Mouse (Mus musculus) intestine, postnatal 0 days (tissue): ENCODE results near the gene Polh. TPM values are rescaled to one million over a fixed set of nuclear protein-coding genes. Genes with fewer than 3 reads are reported as not detected.

ENCODE experiments used
- ATAC-seq: fragments of 200-750 bp; cut with Nextera tagmentation; 2 replicates; pipeline ENCODE4 v1.8.0; 2017; ENCODE audit warnings: mild to moderate bottlenecking, moderate TSS enrichment, moderate library complexity
- H3K27ac ChIP-seq: fragments of 300-500 bp; sonication (generic); 2 replicates; pipeline ENCODE4 v1.5.1; 2014; ENCODE audit warnings: mild to moderate bottlenecking, low read depth, low read length, moderate library complexity
- H3K27me3 ChIP-seq: fragments of 300-500 bp; sonication (generic); replicated peaks from 2 replicates; pipeline ENCODE4 v1.6.1; 2014; ENCODE audit warnings: low read length, mixed read lengths; ENCODE audit not compliant: control insufficient read depth, insufficient read depth
- H3K36me3 ChIP-seq: fragments of 300-500 bp; sonication (generic); 2 replicates; pipeline ENCODE4 v1.6.1; 2014; ENCODE audit warnings: mild to moderate bottlenecking, moderate library complexity; ENCODE audit not compliant: control insufficient read depth, insufficient read depth
- H3K4me1 ChIP-seq: fragments of 300-500 bp; sonication (generic); replicated peaks from 2 replicates; pipeline ENCODE4 v1.6.1; 2014; ENCODE audit warnings: antibody characterized with exemption, low read length, mixed read lengths; ENCODE audit not compliant: control insufficient read depth, insufficient read depth
- H3K4me2 ChIP-seq: fragments of 300-500 bp; sonication (generic); replicated peaks from 2 replicates; pipeline ENCODE4 v1.6.1; 2014; ENCODE audit warnings: low read depth, mild to moderate bottlenecking, moderate library complexity
- H3K4me3 ChIP-seq: fragments of 300-500 bp; sonication (generic); 2 replicates; pipeline ENCODE4 v1.5.1; 2014; ENCODE audit warnings: low read depth, low read length
- H3K9ac ChIP-seq: fragments of 300-500 bp; sonication (generic); 2 replicates; pipeline ENCODE4 v1.6.1; 2014; ENCODE audit warnings: mild to moderate bottlenecking, low read depth, low read length
- H3K9me3 ChIP-seq: fragments of 300-500 bp; sonication (generic); 2 replicates; pipeline ENCODE4 v1.6.1; 2016; ENCODE audit warnings: mixed run types; ENCODE audit not compliant: control insufficient read depth
- CTCF ChIP-seq: sonication (generic); IDR thresholded peaks from 2 replicates; pipeline ENCODE4 v1.5.1; 2016; ENCODE audit warnings: low read depth, mild to moderate bottlenecking, control low read depth, antibody characterized with exemption, moderate library complexity
- WGBS: fragments of 180-500 bp; shearing (Covaris S2); extraction: QIAGEN DNeasy Blood & Tissue Kit; methylation state at CpG from one replicate; pipeline ENCODE4 v1.1.7; 2014; 5-methylcytosine and 5-hydroxymethylcytosine counted together
- microRNA counts: library from miRNA; unstranded; fragments of <30 nt; microRNA quantifications from one replicate; lab custom pipeline; 2016
- microRNA-seq: library from miRNA; unstranded; fragments of <30 nt; microRNA quantifications from one replicate; pipeline ENCODE4, GENCODE M21; 2016
- polyA plus RNA-seq: library from polyadenylated mRNA; unstranded; fragments of >200 nt; fragmentation: Nextera tagmentation; extraction: Ambion mirVana; gene quantifications from 2 replicates; pipeline ENCODE4 v1.2.1, GENCODE M21; 2015

Gene Polh
- polyA plus RNA-seq, 1 experiment from 2014 or later: 4.7 TPM

DNA sequence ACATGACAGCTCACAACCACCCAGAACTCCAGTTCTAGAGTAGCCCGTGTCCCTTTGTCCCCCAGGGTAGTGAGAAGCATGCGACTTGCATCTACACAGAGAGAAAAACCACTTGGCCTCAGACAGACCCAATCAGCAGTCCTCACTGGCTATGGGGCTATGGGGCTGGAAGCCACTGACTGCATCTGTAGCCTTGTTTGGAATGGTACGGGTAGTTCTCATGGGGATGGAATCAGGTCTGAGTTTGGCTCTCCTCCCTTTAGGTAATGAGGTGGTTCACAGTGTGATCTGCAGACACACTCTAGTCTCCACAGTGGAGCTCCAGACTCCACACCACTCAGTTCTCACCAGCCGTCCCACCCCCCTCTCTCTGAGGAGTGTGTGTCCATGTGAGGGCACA, 79.2 kb downstream of the Polh start:
- H3K9me3 ChIP-seq: no peaks in the 10 kb centered on the region
- no peak for ATAC-seq
- no peak overlapping the region for H3K4me3 ChIP-seq
- no peak for TF ChIP-seq CTCF
- no peaks in the 10 kb centered on the region for H3K27me3 ChIP-seq
- H3K36me3 ChIP-seq: peaks cover 74% of the 10 kb centered on the region
- no peak overlapping the region for H3K27ac ChIP-seq
- 90% methylated on average over 4 of the region's 4 CpGs for WGBS
- no peak overlapping the region for H3K9ac ChIP-seq
- no peak overlapping the region for H3K4me2 ChIP-seq
- H3K4me1 ChIP-seq: no peaks in the 10 kb centered on the region

DNA sequence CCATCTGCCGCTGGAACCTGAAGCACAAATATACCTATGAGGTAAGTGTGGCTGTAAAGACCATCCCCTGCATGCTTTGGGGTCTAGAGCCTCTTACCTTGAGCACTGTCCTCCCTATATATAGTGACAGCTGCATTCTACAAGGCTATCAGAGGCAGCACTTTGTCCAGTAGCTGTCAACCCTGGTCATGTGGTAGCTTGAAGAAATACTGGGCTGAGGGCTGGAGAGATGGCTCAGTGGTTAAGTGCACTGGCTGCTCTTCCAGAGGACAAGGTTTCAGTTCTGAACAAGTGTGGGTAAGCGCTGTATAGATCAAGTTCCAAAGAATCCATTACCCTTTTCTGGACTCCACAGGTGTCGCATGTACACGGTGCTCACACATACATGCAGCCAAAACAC, 79.7 kb downstream of the Polh start:
- 97% methylated on average over 4 of the region's 4 CpGs for WGBS
- Histone ChIP-seq H3K27ac (no peak overlapping the region), H3K4me3 (no peak overlapping the region), H3K36me3 (peaks cover 75% of the 10 kb centered on the region), H3K27me3 (no peaks in the 10 kb centered on the region), H3K4me1 (no peaks in the 10 kb centered on the region), H3K9ac (no peak overlapping the region), H3K9me3 (no peaks in the 10 kb centered on the region), H3K4me2 (no peak overlapping the region)
- ATAC-seq: no peak
- TF ChIP-seq CTCF: no peak

MicroRNA genes within 50 kb of the gene (microRNA counts, 519-probe panel; counts per million panel counts)
- microRNA mmu-miR-693-3p (lab: Ali Mortazavi, UCI): not detected
- microRNA mmu-miR-693-5p (lab: Ali Mortazavi, UCI): not detected

Small RNA genes lying within 50 kb of the gene (microRNA-seq; reads per million reads assigned to microRNA genes)
- not detected for gene Mir693

Other genes starting within 250 kb of the Polh start
- gene Vegfa, start 170.3 kb downstream of the Polh start, polyA plus RNA-seq: 5.9 and 8.2 TPM in 2 replicates
- 121 TPM in 2 replicates for gene Mrps18a, start 91.7 kb downstream of the Polh start, polyA plus RNA-seq
- gene Rsph9, start 58.4 kb downstream of the Polh start, polyA plus RNA-seq: 4.7 and 5.1 TPM in 2 replicates
- gene Mad2l1bp, start 49.1 kb downstream of the Polh start, polyA plus RNA-seq: 38.1 and 40.2 TPM in 2 replicates
- gene Gtpbp2, start 41.6 kb downstream of the Polh start, polyA plus RNA-seq: 22.2 and 28.3 TPM in 2 replicates
- gene Xpo5, start 137 bp upstream of the Polh start, polyA plus RNA-seq: 7.7 and 8.2 TPM in 2 replicates
- gene Polr1c, start 45.4 kb upstream of the Polh start, polyA plus RNA-seq: 32.1 and 32.3 TPM in 2 replicates
- 111 and 119 TPM in 2 replicates for gene Yipf3, start 45.4 kb upstream of the Polh start, polyA plus RNA-seq
- 0.42 and 0.44 TPM in 2 replicates for gene Lrrc73, start 50.9 kb upstream of the Polh start, polyA plus RNA-seq
- gene Tjap1, start 80.4 kb upstream of the Polh start, polyA plus RNA-seq: 29.3 and 34.6 TPM in 2 replicates
- gene Dlk2, start 94.8 kb upstream of the Polh start, polyA plus RNA-seq: 0.33 and 0.42 TPM in 2 replicates
- gene Abcc10, start 125.7 kb upstream of the Polh start, polyA plus RNA-seq: 5.4 and 6.2 TPM in 2 replicates
- 2.2 and 3.8 TPM in 2 replicates for gene Zfp318, start 181.1 kb upstream of the Polh start, polyA plus RNA-seq
- gene Crip3, start 226.3 kb upstream of the Polh start, polyA plus RNA-seq: 0.12 TPM in 1 of 2 replicates, not detected in the other
- not detected in 2 replicates for gene Slc22a7, start 235.8 kb upstream of the Polh start, polyA plus RNA-seq